ENCODE assay signal across 8 mouse cellular contexts in genomic region chr14:34673395-34674228, GRCm38 (mm10). TPM values are rescaled to one million over a fixed set of nuclear protein-coding genes. Genes with fewer than 3 reads are reported as not detected.
A peak's percentile ranks its signal among the peaks of the same experiment; 100 is the strongest.
DNase-seq lines count a peak whose midpoint lies in the region; ATAC-seq and TF ChIP-seq lines count a peak whose summit lies in the region.

TSS of gene Wapl (plus strand) at chr14:34673928.

- in situ Hi-C loops in Patski (cut with MboI; ENCODE audit: low pct_unique_long_range_greater_than_20kb) = no loop called here

- under 1% methylated on average over 82 of the region's 90 CpGs for WGBS in hindbrain, embryonic 13.5 days

- peak within 1 kb of the TSS; percentile 96 for H3K9ac ChIP-seq in hindbrain, embryonic 13.5 days

- H3K9me3 ChIP-seq in hindbrain, embryonic 13.5 days = no peaks in the 10 kb centered on the region

- no peaks in the 10 kb centered on the region for H3K27me3 ChIP-seq in Patski
- H3K27me3 ChIP-seq in hindbrain, embryonic 13.5 days = no peaks in the 10 kb centered on the region

- no peak for TF ChIP-seq CTCF in Patski (IDR thresholded peaks at IDR 0.05)

- peaks cover 28% of the 10 kb centered on the region for H3K4me1 ChIP-seq in hindbrain, embryonic 13.5 days (replicated peaks)

- peak within 1 kb of the TSS; percentile 94 for H3K4me2 ChIP-seq in hindbrain, embryonic 13.5 days

- H3K36me3 ChIP-seq in hindbrain, embryonic 13.5 days = peaks cover 8% of the 10 kb centered on the region

- peak; percentile 98 for ATAC-seq in Patski
- ATAC-seq in hindbrain, embryonic 13.5 days (ENCODE audit: low FRiP score) = peak; percentile 99

- CTCF ChIA-PET in Patski (lab: Charles Lee) = no interaction called here

- DNase-seq in Patski (ENCODE audit: low read depth, low spot score) = peak; percentile 76
- DNase-seq in cerebellum, postnatal 14 days = peak; percentile 97 to 98
- DNase-seq in frontal cortex, postnatal 14 days (ENCODE audit: low spot score in 2 of 2) = peak; percentile 94 to 97
- peak; percentile 94 to 98 for DNase-seq in layer of hippocampus, postnatal 25 days (ENCODE audit: extremely low spot score in 1 of 2, low spot score in 1 of 2)
- peak; percentile 98 for DNase-seq in lung, postnatal 25 days (ENCODE audit: low spot score)
- DNase-seq in retina, embryonic 14.5 days (ENCODE audit: low spot score) = peak; percentile 97
- DNase-seq in thymus, postnatal 4 days = peak; percentile 96

- POLR2A ChIA-PET in Patski (lab: Charles Lee) = interaction anchor here (1.0 to 1.4 kb wide), 2 partner anchors 10 to 24 kb away, joined by 3 read pairs; no protein-coding TSS in a partner anchor

- H3K27ac ChIP-seq in hindbrain, embryonic 13.5 days = peak within 1 kb of the TSS; percentile 96

- H3K4me3 ChIP-seq in hindbrain, embryonic 13.5 days = peak within 1 kb of the TSS; percentile 98

RNA-seq across cellular contexts. Expression of gene Wapl, which starts in this region (rescaled TPM):
- 66.3 TPM for polyA plus RNA-seq in Patski (2021)
- 19.2 and 19.4 TPM in 2 replicates for polyA plus RNA-seq in hindbrain, embryonic 13.5 days (2015; fragmentation: Nextera tagmentation; extraction: Ambion mirVana)
- 10 to 100 TPM; 50.1 to 51.2 TPM for total RNA-seq in layer of hippocampus, postnatal 25 days (2021)

Comparison
In these comparisons a context has a peak if more than half of its experiments do, and no peak if none do; other contexts are left out.
1. Peak in every context shown above with its lines: DNase-seq, ATAC-seq, H3K4me3 ChIP-seq and H3K27ac ChIP-seq.